In genomic region chr2:79453901-79454781, GRCm38 (mm10) we compare ENCODE assay signal across 8 mouse cellular contexts. TPM values are rescaled to one million over a fixed set of nuclear protein-coding genes. Genes with fewer than 3 reads are reported as not detected.
A peak's percentile ranks its signal among the peaks of the same experiment; 100 is the strongest.
DNase-seq lines count a peak whose midpoint lies in the region; ATAC-seq and TF ChIP-seq lines count a peak whose summit lies in the region.

No protein-coding gene starts in this region.

- peaks cover 76% of the 10 kb centered on the region for H3K27me3 ChIP-seq in embryonic facial prominence, embryonic 13.5 days
- peaks cover 54% of the 10 kb centered on the region for H3K27me3 ChIP-seq in heart, embryonic 16.5 days (ENCODE audit: control insufficient read depth, insufficient read depth, low read length)
- peaks cover 61% of the 10 kb centered on the region for H3K27me3 ChIP-seq in neural tube, embryonic 13.5 days

- TF ChIP-seq CTCF in bone marrow macrophage, adult 2 months (IDR thresholded peaks at IDR 0.05; ENCODE audit: low read depth, low read length), result no peak

- DNase-seq in B cell, adult 2 months, result peak; percentile 46 to 50
- peak; percentile 79 for DNase-seq in kidney, postnatal 14 days
- DNase-seq in lung, adult 18-20 months, result peak; percentile 39 to 51
- peak; percentile 41 for DNase-seq in thymus, postnatal 25 days

- no peak for TF ChIP-seq POLR2A in bone marrow macrophage, adult 2 months (IDR thresholded peaks at IDR 0.05; ENCODE audit: borderline replicate concordance, low read depth, low read length)

- no peak overlapping the region for H3K9ac ChIP-seq in embryonic facial prominence, embryonic 13.5 days
- no peak overlapping the region for H3K9ac ChIP-seq in heart, embryonic 16.5 days (ENCODE audit: low read length)
- H3K9ac ChIP-seq in neural tube, embryonic 13.5 days, result peak overlapping the region; percentile 70

- no peaks in the 10 kb centered on the region for H3K36me3 ChIP-seq in embryonic facial prominence, embryonic 13.5 days
- H3K36me3 ChIP-seq in heart, embryonic 16.5 days (ENCODE audit: control insufficient read depth, insufficient read depth), result no peaks in the 10 kb centered on the region
- H3K36me3 ChIP-seq in neural tube, embryonic 13.5 days, result no peaks in the 10 kb centered on the region

- H3K4me3 ChIP-seq in bone marrow macrophage, adult 2 months (ENCODE audit: insufficient read depth, low read length), result peak overlapping the region; percentile 62
- H3K4me3 ChIP-seq in embryonic facial prominence, embryonic 13.5 days, result peak overlapping the region; percentile 44
- peak overlapping the region; percentile 59 for H3K4me3 ChIP-seq in heart, embryonic 16.5 days (ENCODE audit: low read length)
- H3K4me3 ChIP-seq in neural tube, embryonic 13.5 days, result peak overlapping the region; percentile 47

- no peak overlapping the region for H3K27ac ChIP-seq in bone marrow macrophage, adult 2 months (ENCODE audit: insufficient read depth, low read depth, low read length)
- no peak overlapping the region for H3K27ac ChIP-seq in embryonic facial prominence, embryonic 13.5 days
- H3K27ac ChIP-seq in heart, embryonic 16.5 days (ENCODE audit: low read length), result no peak overlapping the region
- peak overlapping the region; percentile 80 for H3K27ac ChIP-seq in neural tube, embryonic 13.5 days (replicated peaks)

- H3K4me1 ChIP-seq in bone marrow macrophage, adult 2 months (ENCODE audit: control insufficient read depth, insufficient read depth, low read length), result peaks cover 2% of the 10 kb centered on the region; the same call in 1 of the 2 replicates
- peaks cover 18% of the 10 kb centered on the region for H3K4me1 ChIP-seq in embryonic facial prominence, embryonic 13.5 days
- H3K4me1 ChIP-seq in heart, embryonic 16.5 days (ENCODE audit: control insufficient read depth, insufficient read depth, low read length), result peaks cover 2% of the 10 kb centered on the region; the same call in 1 of the 2 replicates
- H3K4me1 ChIP-seq in neural tube, embryonic 13.5 days (replicated peaks), result peaks cover 54% of the 10 kb centered on the region

- no peaks in the 10 kb centered on the region for H3K9me3 ChIP-seq in embryonic facial prominence, embryonic 13.5 days
- H3K9me3 ChIP-seq in heart, embryonic 16.5 days (replicated peaks; ENCODE audit: control insufficient read depth, low read length), result no peaks in the 10 kb centered on the region
- no peaks in the 10 kb centered on the region for H3K9me3 ChIP-seq in neural tube, embryonic 13.5 days

- ATAC-seq in embryonic facial prominence, embryonic 13.5 days (ENCODE audit: insufficient number of reproducible peaks, insufficient read depth, low FRiP score, low TSS enrichment, low read depth), result peak; percentile 79; the same call in 1 of the 2 replicates
- ATAC-seq in heart, embryonic 16.5 days (replicated peaks; ENCODE audit: extremely low read depth, insufficient read depth, low FRiP score), result peak; percentile 63; the same call in 1 of the 2 replicates
- peak; percentile 49; the same call in 1 of the 2 replicates for ATAC-seq in neural tube, embryonic 13.5 days (ENCODE audit: low read depth)

- 2% methylated on average over 55 of the region's 55 CpGs for WGBS in embryonic facial prominence, embryonic 13.5 days
- whole genome bisulfite sequencing in heart, embryonic 16.5 days, result 4% methylated on average over 55 of the region's 55 CpGs
- WGBS in neural tube, embryonic 13.5 days, result 1% methylated on average over 55 of the region's 55 CpGs

- peak overlapping the region; percentile 84 for H3K4me2 ChIP-seq in embryonic facial prominence, embryonic 13.5 days
- H3K4me2 ChIP-seq in heart, embryonic 16.5 days (ENCODE audit: low read depth, low read length), result peak overlapping the region; percentile 96
- peak overlapping the region; percentile 72 for H3K4me2 ChIP-seq in neural tube, embryonic 13.5 days

RNA-seq across cellular contexts. Expression of gene Neurod1, which starts 2.4 kb away (rescaled TPM):
- not detected in 2 replicates for polyA plus RNA-seq in bone marrow macrophage, adult 2 months (2012; ENCODE audit: insufficient read depth, insufficient read length, missing spikeins)
- 2.0 and 3.7 TPM in 2 replicates for polyA plus RNA-seq in embryonic facial prominence, embryonic 13.5 days (2015; fragmentation: Nextera tagmentation; extraction: Ambion mirVana)
- polyA plus RNA-seq in heart, embryonic 16.5 days (2015; fragmentation: Nextera tagmentation; extraction: Ambion mirVana), result not detected in 2 replicates
- 29.7 and 36.7 TPM in 2 replicates for polyA plus RNA-seq in neural tube, embryonic 13.5 days (2015; fragmentation: Nextera tagmentation; extraction: Ambion mirVana)

RNA-seq across cellular contexts. Expression of gene Cerkl, which starts 2.4 kb away (rescaled TPM):
- polyA plus RNA-seq in bone marrow macrophage, adult 2 months (2012; ENCODE audit: insufficient read depth, insufficient read length, missing spikeins), result 4.5 and 5.2 TPM in 2 replicates
- polyA plus RNA-seq in embryonic facial prominence, embryonic 13.5 days (2015; fragmentation: Nextera tagmentation; extraction: Ambion mirVana), result 2.9 TPM in 2 replicates
- polyA plus RNA-seq in heart, embryonic 16.5 days (2015; fragmentation: Nextera tagmentation; extraction: Ambion mirVana), result 0.42 and 1.7 TPM in 2 replicates
- polyA plus RNA-seq in neural tube, embryonic 13.5 days (2015; fragmentation: Nextera tagmentation; extraction: Ambion mirVana), result 2.0 and 2.3 TPM in 2 replicates
